Mouse (Mus musculus): Measurements from ENCODE around the gene Vmn2r81. TPM values are rescaled to one million over a fixed set of nuclear protein-coding genes. Genes with fewer than 3 reads are reported as not detected.
"Not testable (repeated sequence)": the region's sequence is repeated elsewhere in the genome, so short reads cannot be mapped to it uniquely, and the experiment has no call there.

Gene Vmn2r81
- polyA plus RNA-seq (2016; fragmentation: Nextera tagmentation; extraction: Ambion mirVana) = not detected in 2 replicates

DNA sequence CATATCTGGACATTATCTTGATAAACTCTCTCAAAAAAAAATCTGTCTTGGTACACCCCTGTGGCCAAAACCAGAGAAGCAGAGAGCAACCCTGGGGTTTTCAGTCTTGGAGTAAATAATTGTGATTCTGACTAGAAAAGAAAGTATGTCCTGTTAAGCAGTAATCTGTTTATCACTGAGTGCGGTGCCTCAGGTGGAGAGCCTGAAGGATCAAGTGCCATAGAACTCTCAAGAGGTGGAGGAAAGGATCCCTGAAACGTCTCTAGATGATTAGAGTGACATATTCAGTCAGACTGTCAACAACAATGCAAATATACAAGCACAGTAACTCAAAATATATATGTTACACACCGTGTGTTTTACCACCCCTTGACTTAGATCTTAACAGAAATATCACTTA, at the start of gene Vmn2r81:
Gene Vmn2r81 (plus strand): TSS at position 301 of the 400 bp plus-strand sequence.
- not testable (repeated sequence) for H3K27me3 ChIP-seq (replicated peaks); H3K4me2 ChIP-seq; H3K36me3 ChIP-seq; H3K27ac ChIP-seq (ENCODE audit: poor library complexity, severe bottlenecking); H3K4me1 ChIP-seq (replicated peaks); ATAC-seq (ENCODE audit: insufficient number of reproducible peaks, low FRiP score); H3K9ac ChIP-seq; H3K4me3 ChIP-seq; H3K9me3 ChIP-seq (replicated peaks)
- 55% methylated on average over 3 of the region's 3 CpGs for WGBS

DNA sequence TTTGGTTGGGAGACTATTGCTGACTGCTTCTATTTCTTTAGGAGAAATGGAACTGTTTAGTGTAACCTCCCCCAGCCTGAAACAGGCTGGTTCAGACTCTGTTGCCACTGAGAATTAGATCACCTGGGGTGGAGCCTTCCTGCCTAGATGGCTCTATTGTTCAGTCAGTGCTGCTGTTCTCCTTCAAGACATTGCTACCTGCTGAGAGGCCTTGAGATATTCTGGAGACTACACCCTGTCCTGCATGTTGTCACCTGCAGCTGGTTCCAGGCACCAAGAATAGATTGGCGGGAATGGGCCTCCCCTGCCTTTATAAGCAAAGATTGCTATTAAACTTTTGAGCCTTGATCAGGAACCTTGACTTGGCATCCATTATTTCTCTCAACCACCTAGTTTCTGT, 47.5 kb upstream of the Vmn2r81 start:
- WGBS = 64% methylated on average over 1 of the region's 1 CpGs
- H3K9ac ChIP-seq; H3K4me3 ChIP-seq; H3K4me2 ChIP-seq; H3K4me1 ChIP-seq (replicated peaks); H3K36me3 ChIP-seq; H3K27me3 ChIP-seq (replicated peaks); H3K9me3 ChIP-seq (replicated peaks); ATAC-seq (ENCODE audit: insufficient number of reproducible peaks, low FRiP score); H3K27ac ChIP-seq (ENCODE audit: poor library complexity, severe bottlenecking): not testable (repeated sequence)

- no peaks in the 10 kb centered on the region for H3K4me1 ChIP-seq (replicated peaks)
- H3K9me3 ChIP-seq (replicated peaks) = no peaks in the 10 kb centered on the region
- no peak for ATAC-seq (ENCODE audit: insufficient number of reproducible peaks, low FRiP score)
- H3K27me3 ChIP-seq (replicated peaks) = no peaks in the 10 kb centered on the region
- no peak overlapping the region for H3K9ac ChIP-seq
- no peaks in the 10 kb centered on the region for H3K36me3 ChIP-seq
- H3K4me2 ChIP-seq = no peak overlapping the region
- H3K27ac ChIP-seq (ENCODE audit: poor library complexity, severe bottlenecking) = no peak overlapping the region
- H3K4me3 ChIP-seq = no peak overlapping the region
Measured at GRCm38 (mm10) chr10:79220432-79220831, 27.1 kb upstream of the Vmn2r81 start.

DNA sequence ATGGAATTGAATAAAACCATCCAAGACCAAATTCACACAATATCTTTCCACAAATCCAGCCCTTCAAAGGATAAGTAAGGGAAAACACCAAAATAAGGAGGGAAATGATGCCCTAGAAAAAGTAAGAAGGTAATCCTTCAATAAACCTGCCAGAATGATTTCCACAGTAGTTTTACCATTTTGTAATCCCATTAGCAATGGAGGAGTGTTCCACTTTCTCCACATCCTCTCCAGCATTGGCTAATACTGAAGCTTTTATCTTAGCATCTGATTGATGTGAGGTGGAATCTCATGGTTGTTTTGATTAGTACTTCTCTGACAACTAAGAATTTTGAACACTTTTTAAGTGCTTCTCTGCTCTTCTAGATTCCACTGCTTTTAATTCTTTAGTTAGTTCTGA, 25.9 kb upstream of the Vmn2r81 start:
- H3K4me3 ChIP-seq = no peak overlapping the region

GRCm38 (mm10) chr10:79222214-79222613, 25.3 kb upstream of the Vmn2r81 start:
- WGBS = 69% methylated on average over 7 of the region's 7 CpGs
- Histone ChIP-seq H3K27ac (ENCODE audit: poor library complexity, severe bottlenecking) (no peak overlapping the region), H3K4me1 (replicated peaks) (no peaks in the 10 kb centered on the region), H3K4me3 (no peak overlapping the region), H3K9me3 (replicated peaks) (no peaks in the 10 kb centered on the region), H3K27me3 (replicated peaks) (no peaks in the 10 kb centered on the region), H3K9ac (no peak overlapping the region), H3K4me2 (no peak overlapping the region), H3K36me3 (no peaks in the 10 kb centered on the region)
- no peak for ATAC-seq (ENCODE audit: insufficient number of reproducible peaks, low FRiP score)

More for the DNA sequence above, 25.9 kb upstream of the Vmn2r81 start:
- Histone ChIP-seq H3K27me3 (replicated peaks) (no peaks in the 10 kb centered on the region), H3K9me3 (replicated peaks) (no peaks in the 10 kb centered on the region), H3K4me1 (replicated peaks) (no peaks in the 10 kb centered on the region), H3K36me3 (no peaks in the 10 kb centered on the region), H3K27ac (ENCODE audit: poor library complexity, severe bottlenecking) (no peak overlapping the region), H3K9ac (no peak overlapping the region), H3K4me2 (no peak overlapping the region)
- no peak for ATAC-seq (ENCODE audit: insufficient number of reproducible peaks, low FRiP score)

- not testable (repeated sequence) for H3K36me3 ChIP-seq; ATAC-seq (ENCODE audit: insufficient number of reproducible peaks, low FRiP score); H3K9me3 ChIP-seq (replicated peaks); H3K27me3 ChIP-seq (replicated peaks); H3K4me1 ChIP-seq (replicated peaks)
- Histone ChIP-seq H3K4me3 (peak overlapping the region; percentile 45), H3K4me2 (peak overlapping the region; percentile 59), H3K27ac (ENCODE audit: poor library complexity, severe bottlenecking) (peak overlapping the region; percentile 51; the same call in 1 of the 2 replicates), H3K9ac (peak overlapping the region; percentile 30; the same call in 1 of the 2 replicates)
- 4% methylated on average over 16 of the region's 16 CpGs for WGBS
Measured at GRCm38 (mm10) chr10:79322033-79322736, 74.7 kb downstream of the Vmn2r81 start.

DNA sequence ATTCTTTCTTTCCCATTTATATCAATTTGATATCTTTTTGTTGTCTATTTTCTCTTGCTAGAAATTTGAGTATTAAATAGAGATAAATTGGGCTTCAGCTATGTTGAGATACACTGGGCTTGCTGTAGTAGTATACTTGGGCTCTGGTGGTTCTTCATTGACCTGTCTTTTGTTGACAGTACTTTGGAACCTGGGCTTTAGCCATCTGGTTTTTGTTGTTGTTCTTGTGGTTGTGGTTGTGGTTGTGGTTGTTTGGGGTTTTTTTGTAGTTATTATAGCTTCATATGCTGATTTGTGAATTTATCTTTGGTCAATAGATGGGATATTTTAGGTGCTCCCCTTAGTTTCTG, 75.2 kb downstream of the Vmn2r81 start:
- no peaks in the 10 kb centered on the region for H3K36me3 ChIP-seq
- no peak overlapping the region for H3K4me3 ChIP-seq
- H3K9ac ChIP-seq = no peak overlapping the region
- H3K27ac ChIP-seq (ENCODE audit: poor library complexity, severe bottlenecking) = no peak overlapping the region
- no peak for ATAC-seq (ENCODE audit: insufficient number of reproducible peaks, low FRiP score)
- no peaks in the 10 kb centered on the region for H3K9me3 ChIP-seq (replicated peaks)
- no peaks in the 10 kb centered on the region for H3K27me3 ChIP-seq (replicated peaks)
- no peaks in the 10 kb centered on the region for H3K4me1 ChIP-seq (replicated peaks)
- no peak overlapping the region for H3K4me2 ChIP-seq

Other genes starting within 250 kb of the Vmn2r81 start
- gene Olfr1351, start 235.2 kb upstream of the Vmn2r81 start, polyA plus RNA-seq (2016; fragmentation: Nextera tagmentation; extraction: Ambion mirVana) = not detected in 2 replicates
- gene Olfr57, start 219.0 kb upstream of the Vmn2r81 start, polyA plus RNA-seq (2016; fragmentation: Nextera tagmentation; extraction: Ambion mirVana) = not detected in 2 replicates
- 19.8 and 20.5 TPM in 2 replicates for gene 2610008E11Rik, start 150.1 kb upstream of the Vmn2r81 start, polyA plus RNA-seq (2016; fragmentation: Nextera tagmentation; extraction: Ambion mirVana)
- not detected in 2 replicates for gene Vmn2r80, start 98.9 kb upstream of the Vmn2r81 start, polyA plus RNA-seq (2016; fragmentation: Nextera tagmentation; extraction: Ambion mirVana)
- not detected in 2 replicates for gene Vmn2r82, start 108.8 kb downstream of the Vmn2r81 start, polyA plus RNA-seq (2016; fragmentation: Nextera tagmentation; extraction: Ambion mirVana)
- not detected in 2 replicates for gene Vmn2r83, start 221.0 kb downstream of the Vmn2r81 start, polyA plus RNA-seq (2016; fragmentation: Nextera tagmentation; extraction: Ambion mirVana)